Mouse (Mus musculus): ENCODE measurements around the gene Aanat. TPM values are rescaled to one million over a fixed set of nuclear protein-coding genes. Genes with fewer than 3 reads are reported as not detected.
A peak's percentile ranks its signal among the peaks of the same experiment; 100 is the strongest.

Gene Aanat
- total RNA-seq, 2 experiments from 2014 or later: not detected

GRCm38 (mm10) chr11:116572756-116573543, 13.3 kb upstream of the Aanat start:
- DNase-seq: peak in 1 of 2 experiments; percentile 47
- intact Hi-C loops (cut with DNase I): no loop called here

DNA sequence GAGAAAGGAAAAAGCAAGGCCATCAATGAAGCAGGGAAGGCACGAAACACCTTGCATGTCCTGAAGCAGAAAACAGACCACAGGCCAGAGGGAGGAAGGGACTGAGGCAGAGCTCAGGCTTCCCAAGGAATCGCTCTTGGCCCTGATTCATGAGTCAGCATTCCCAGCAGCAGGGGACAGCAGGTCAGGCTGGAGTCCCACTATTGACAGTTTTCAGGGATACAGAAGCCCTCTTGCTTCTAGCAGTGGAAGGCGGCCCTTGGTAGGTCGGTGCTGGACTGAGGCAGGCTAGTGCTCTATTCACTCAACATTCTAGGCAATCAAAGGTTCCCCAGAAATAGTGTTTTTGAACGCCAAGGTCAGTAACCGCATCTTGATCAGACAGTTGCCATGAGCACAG, 11.7 kb upstream of the Aanat start:
- intact Hi-C loops (cut with DNase I): no loop called here
- no peak for DNase-seq

GRCm38 (mm10) chr11:116574982-116575381, 11.2 kb upstream of the Aanat start:
- intact Hi-C loops (cut with DNase I): no loop called here
- DNase-seq: no peak

- intact Hi-C loops (cut with DNase I): no loop called here
- DNase-seq: no peak
These were observed 10.8 kb upstream of the Aanat start for GRCm38 (mm10) chr11:116575396-116575795.

DNA sequence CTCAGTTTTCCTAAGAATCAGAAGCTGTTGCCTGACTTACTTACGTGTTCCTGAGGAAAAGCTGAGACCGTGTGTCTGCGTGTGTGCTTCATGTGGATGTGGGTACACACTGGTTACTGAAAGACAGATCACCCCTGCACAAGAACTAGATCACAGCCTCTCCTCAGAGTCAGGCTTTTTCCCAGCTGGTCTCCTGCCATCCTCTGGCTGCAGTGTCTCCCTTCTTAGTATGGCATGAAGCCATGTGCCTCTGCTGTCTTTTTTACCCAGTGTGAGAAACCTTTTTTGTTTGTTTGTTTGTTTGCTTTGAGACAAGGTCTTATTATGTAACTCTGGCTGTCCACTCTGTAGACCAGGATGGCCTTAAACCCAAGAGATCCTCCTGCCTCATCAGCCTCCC, 7.0 kb upstream of the Aanat start:
- intact Hi-C loops (cut with DNase I): no loop called here
- DNase-seq: no peak

DNA sequence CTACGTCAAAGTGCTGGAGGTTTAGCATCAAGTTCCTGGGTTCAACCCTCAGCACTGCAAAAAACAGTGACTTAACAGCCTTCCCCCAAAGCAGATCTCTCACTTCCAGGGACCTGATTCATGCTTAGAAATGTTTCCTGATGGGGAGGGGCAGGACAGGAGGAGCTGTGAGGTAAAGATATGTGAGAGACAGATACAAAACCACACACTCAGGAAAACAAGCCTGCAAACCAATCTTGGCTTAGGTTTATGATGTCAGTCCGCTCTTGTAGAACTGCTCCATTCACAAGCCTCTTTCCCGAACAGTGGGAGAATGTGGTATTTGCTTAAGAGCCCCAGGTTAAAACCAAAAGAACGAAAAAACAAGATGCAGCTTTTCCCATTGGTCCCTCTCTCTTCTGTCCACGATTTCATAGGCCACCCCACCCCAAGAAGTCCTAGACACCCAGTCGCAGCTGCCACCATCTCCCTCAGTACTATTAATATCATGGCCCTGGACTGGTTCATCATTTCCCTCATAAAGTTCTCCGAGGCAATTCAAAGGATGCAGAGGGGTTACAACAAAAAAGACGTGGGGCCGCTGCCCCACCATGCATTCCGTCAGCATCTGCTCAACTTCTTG, 6.1 kb upstream of the Aanat start:
- intact Hi-C loops (cut with DNase I): no loop called here
- DNase-seq: no peak

- DNase-seq: peak; percentile 59 to 61
- intact Hi-C loops (cut with DNase I): no loop called here
These were observed 5.4 kb upstream of the Aanat start for GRCm38 (mm10) chr11:116580711-116581375.

DNA sequence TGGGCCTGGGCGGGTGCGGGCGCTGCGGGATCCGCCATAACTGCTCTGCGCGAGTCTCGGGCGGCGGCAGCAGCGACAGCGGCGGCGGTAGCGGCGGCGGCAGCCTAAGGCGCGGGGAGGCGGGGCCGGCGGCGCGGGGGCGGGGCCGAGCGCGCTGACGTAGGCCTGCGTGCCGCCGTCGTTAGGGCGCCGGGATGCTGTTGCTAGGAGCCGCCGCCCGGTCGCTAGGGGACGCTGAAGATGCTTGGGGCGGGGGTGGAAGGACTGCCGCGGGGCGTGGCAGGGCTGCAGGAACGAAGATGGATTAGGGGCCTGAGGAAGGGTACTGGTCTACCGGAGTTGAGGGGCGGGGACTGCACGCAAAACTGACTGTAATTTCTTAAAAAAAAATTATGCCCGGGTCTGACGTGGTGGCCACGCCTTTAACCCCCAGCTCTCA, 4.8 kb upstream of the Aanat start, which contains the start of gene Ube2o:
TSS of gene Ube2o (minus strand) at position 72 of the 439 bp plus-strand sequence.
- peak; percentile 88 to 90 for DNase-seq
- intact Hi-C loops (cut with DNase I): no loop called here

DNA sequence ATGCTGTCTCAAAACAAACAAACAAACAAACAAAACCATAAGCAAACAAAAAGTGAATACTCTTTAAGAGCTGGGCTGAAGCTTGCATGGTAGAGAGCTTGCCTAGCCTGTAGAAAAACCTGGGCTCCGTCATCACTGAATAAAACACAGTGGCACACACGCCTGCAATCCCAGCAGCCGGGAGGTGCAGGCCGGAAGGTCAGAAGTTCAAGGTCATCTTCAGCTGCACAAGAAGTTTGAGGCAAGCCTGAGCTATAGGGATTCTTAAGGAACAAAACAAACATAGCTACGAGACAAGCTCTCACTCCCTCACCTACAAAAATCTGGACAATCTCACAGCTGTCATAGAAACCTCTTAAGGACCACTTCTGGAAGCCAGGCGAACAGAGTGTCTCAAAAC, 550 bp upstream of the Aanat start:
- DNase-seq: no peak
- intact Hi-C loops (cut with DNase I): loop anchor here (5.0 kb wide), 1 partner anchor 33 kb away; no protein-coding TSS in a partner anchor

DNA sequence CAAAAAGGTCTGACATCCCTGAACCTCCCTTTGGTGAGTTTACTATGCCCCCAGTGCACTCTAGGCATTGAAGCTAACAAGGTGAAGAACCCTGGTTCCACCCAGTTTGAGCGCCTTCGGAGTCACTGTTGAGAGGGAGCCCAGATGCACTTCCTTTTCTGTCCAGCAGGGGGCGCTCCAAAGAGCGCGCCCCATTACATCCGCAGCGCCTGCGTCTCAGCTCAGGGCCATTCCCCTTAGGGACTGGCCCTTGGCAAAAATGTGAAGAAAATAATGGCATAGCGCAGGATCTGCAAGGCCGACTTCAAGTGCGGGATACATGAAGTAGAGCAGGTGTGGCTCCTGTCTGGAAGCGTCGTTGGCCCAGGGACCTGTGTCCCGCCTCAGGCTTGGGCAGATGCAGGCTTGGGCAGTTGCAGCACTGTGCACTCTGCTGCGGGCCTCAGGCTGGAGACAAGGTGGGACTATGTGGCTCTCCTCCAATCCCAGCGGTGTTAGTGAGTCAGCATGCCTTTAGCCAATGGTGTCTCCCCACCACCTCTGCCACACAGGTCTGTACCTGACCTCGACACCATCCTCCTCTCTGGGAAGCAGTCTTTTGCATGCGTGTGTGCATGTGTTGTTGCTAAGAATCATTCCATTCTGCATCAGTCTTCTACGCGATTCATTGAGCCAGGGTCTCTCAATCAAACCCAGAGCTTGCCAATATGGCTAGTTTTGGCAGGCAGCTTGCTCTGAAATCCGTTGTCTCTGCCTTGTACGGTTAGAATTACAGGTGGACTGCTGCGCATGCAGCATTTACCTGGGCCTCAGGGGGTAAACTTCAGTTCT, 784 bp downstream of the Aanat start:
- DNase-seq: peak; percentile 78 to 83
- intact Hi-C loops (cut with DNase I): loop anchor here (1.0 to 5.0 kb wide), 2 partner anchors 35 to 41 kb away; no protein-coding TSS in a partner anchor

- no peak for DNase-seq
- intact Hi-C loops (cut with DNase I): loop anchor here (5.0 kb wide), 1 partner anchor 37 kb away; no protein-coding TSS in a partner anchor
These were observed 2.8 kb downstream of the Aanat start for GRCm38 (mm10) chr11:116589020-116589531.

DNA sequence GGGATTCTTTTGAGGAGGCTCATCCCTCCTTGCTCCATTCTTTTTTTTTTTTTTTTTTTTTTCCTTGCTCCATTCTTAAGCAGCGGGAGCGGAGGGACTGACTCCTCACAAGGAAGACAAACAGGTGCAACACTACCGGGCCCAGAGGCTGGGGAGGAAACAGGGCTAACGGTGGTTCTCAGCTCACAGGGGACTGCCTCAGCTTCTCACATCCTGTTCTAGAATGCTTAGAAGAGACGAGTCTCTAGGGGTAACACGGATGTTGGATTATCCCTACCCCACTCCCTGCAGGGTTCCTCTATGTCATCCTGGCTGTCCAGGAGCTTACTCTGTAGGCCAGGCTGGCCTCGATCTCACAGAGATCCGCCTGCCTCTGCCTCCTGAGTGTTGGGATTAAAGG, 3.3 kb downstream of the Aanat start:
- DNase-seq: no peak
- intact Hi-C loops (cut with DNase I): loop anchor here (5.0 kb wide), 1 partner anchor 37 kb away; no protein-coding TSS in a partner anchor

GRCm38 (mm10) chr11:116591621-116592020, 5.4 kb downstream of the Aanat start:
- intact Hi-C loops (cut with DNase I): no loop called here
- no peak for DNase-seq

GRCm38 (mm10) chr11:116592428-116592827, 6.2 kb downstream of the Aanat start:
- peak; percentile 96 to 99 for DNase-seq
- intact Hi-C loops (cut with DNase I): no loop called here

DNA sequence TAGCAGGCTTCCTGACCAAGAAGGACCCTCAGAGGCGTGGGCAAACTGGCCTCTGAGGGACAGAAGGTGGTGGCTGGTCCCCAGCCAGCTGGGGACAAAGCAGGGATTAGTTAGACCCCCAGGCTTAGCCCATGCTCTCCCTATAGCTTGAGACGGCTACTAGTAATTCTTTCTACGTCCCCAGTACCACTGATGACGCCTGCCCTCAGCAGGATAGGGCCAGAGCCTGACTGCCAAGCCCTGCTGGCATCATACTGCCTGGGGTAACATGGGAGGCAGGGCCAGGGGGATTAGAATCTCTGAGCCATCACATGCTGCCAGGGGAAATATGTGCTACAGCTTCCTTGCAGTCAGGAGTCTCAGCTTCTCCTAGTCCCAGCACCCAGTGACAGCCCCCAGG, 7.1 kb downstream of the Aanat start:
- DNase-seq: no peak
- intact Hi-C loops (cut with DNase I): no loop called here

- intact Hi-C loops (cut with DNase I): no loop called here
- DNase-seq: no peak
These were observed 10.5 kb downstream of the Aanat start for GRCm38 (mm10) chr11:116596766-116597165.

DNA sequence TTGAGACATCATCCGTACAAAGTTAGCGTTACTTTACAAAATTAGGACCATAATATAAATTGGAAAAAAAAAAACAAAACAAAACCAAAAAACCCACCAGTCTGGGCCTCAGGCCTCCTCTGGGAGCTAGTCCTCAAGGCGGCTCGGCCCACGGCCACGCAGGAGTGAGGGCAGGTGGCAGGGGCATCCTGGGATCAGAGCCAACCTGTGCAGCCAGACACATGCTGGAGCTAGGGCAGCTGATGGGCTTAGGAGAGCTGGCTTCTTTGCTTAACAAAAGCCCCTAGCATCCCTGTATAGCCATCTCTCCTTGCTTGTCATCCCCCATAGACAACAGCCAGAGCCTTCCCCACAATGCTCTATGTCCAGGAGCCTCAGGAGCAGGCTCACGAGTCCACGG, 12.0 kb downstream of the Aanat start:
- intact Hi-C loops (cut with DNase I): no loop called here
- DNase-seq: no peak

GRCm38 (mm10) chr11:116599230-116599629, 13.0 kb downstream of the Aanat start:
- DNase-seq: no peak
- intact Hi-C loops (cut with DNase I): no loop called here

DNA sequence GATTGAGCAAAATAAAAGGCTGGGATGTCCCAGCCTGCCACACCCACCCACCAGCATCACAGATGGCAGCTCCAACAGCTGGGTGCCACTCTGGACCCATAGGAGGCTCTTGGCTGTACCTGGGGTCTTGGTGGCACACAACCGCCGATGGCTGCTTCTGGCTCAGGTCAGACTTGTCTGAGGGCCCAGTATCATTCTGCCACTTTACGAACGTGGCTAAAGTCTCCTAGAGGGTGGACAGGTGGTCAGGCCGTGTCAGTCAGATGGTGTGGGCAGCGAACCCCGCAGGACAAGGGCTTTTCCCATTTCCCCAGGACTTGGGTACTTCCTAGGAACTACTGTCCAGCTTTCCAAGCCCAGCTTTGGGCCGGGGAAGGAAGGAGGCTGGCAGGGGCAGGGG, 14.9 kb downstream of the Aanat start:
- intact Hi-C loops (cut with DNase I): no loop called here
- DNase-seq: no peak

GRCm38 (mm10) chr11:116602043-116602442, 15.8 kb downstream of the Aanat start:
- intact Hi-C loops (cut with DNase I): loop anchor here (2.0 kb wide), 1 partner anchor 27 kb away; no protein-coding TSS in a partner anchor
- no peak for DNase-seq
